Mouse (Mus musculus) embryonic fibroblast, embryonic 13.5 days (primary cell): Measurements from ENCODE around the gene Frat1. TPM values are rescaled to one million over a fixed set of nuclear protein-coding genes. Genes with fewer than 3 reads are reported as not detected.

Experiments used
- H3K27ac ChIP-seq: 2 replicates; pipeline ENCODE4 v1.5.1; 2012; ENCODE audit warnings: low read length, control low read depth, inconsistent platforms; ENCODE audit not compliant: insufficient read depth
- H3K4me1 ChIP-seq: 2 replicates; pipeline ENCODE4 v1.6.1; 2011; ENCODE audit warnings: low read length; ENCODE audit not compliant: control insufficient read depth, insufficient read depth
- H3K4me3 ChIP-seq: 2 replicates; pipeline ENCODE4 v1.5.1; 2011; ENCODE audit warnings: mild to moderate bottlenecking, control low read depth, low read length; ENCODE audit not compliant: insufficient read depth
- CTCF ChIP-seq: IDR thresholded peaks from 2 replicates; pipeline ENCODE4 v1.5.1; 2011; ENCODE audit warnings: mild to moderate bottlenecking, control low read depth, low read length, moderate library complexity, borderline replicate concordance; ENCODE audit not compliant: insufficient read depth
- POLR2A ChIP-seq: IDR thresholded peaks from 2 replicates; pipeline ENCODE4 v1.6.1; 2011; ENCODE audit warnings: low read depth, mild to moderate bottlenecking, control low read depth, low read length, moderate library complexity
- polyA plus RNA-seq: library from polyadenylated mRNA; stranded (reverse); fragments of >200 nt; gene quantifications from 2 replicates; pipeline ENCODE4 v1.2.4, GENCODE M21; 2011; ENCODE audit warnings: low read depth; ENCODE audit not compliant: missing spikeins, insufficient read length

Frat1 gene
- polyA plus RNA-seq, 1 experiment: 0.26 TPM

DNA sequence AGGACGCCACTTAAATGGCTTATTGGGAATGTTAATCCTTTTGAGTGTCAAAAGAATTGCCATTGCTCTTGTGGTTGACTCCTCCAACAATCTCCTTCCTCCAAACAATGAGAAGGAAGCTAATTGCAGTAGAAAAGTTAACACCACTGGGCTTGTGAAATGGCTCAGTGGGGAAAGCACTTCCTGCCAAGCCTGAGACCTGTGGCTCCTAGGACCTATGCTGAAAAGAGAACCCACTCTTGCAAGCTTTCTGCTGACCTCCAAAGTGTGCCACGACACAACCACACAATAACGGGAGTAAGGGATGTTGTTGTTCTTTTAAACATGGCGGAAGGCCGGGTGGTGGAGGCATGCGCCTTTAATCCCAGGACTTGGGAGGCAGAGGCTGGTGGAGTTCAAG, 32.2 kb upstream of the Frat1 start:
- H3K4me1 ChIP-seq: peaks cover 3% of the 10 kb centered on the region; the same call in 1 of the 2 replicates
- no peak for TF ChIP-seq POLR2A
- TF ChIP-seq CTCF: no peak
- H3K27ac ChIP-seq: no peak overlapping the region
- H3K4me3 ChIP-seq: no peak overlapping the region

- H3K27ac ChIP-seq: no peak overlapping the region
- TF ChIP-seq POLR2A (no peak), CTCF (no peak)
- no peak overlapping the region; the same call in 1 of the 2 replicates for H3K4me3 ChIP-seq
Measured at GRCm38 (mm10) chr19:41800451-41800850, 29.3 kb upstream of the Frat1 start.

DNA sequence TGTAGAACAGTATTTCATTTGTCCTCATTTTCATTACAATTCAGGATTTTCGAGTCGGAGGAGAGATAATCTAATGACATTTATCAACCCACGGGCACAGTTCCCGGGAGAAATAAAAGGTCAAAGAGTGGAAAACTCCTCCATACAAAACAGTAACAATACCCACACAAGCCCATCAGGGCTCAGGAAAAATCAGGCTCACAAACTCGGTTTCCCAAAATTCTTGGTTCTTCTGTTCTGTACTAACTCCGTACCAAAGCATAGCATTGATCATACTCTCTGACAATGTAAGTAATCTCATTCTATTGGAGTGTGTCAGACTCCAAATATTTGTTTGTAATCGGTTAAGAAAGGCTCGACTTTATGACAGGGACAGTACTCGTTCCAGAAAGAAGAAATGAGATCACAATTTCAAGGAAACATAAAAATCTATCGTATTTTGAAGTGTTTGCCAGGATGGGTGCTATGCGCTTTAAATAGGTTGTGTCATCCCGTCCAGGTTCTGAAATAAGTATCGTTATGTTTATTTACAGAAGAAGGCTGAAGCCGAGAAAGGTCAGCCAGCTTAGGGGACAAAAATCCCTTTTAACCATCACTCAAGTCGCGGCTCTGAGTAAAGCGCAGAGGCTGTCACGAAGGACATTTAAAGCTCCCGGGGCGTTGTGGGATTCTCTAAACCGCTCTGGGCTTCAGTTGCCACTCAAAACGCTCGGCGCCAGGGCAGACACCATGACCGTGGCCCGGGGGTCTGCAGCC, 28.6 kb upstream of the Frat1 start:
- peak overlapping the region; percentile 81 for H3K4me3 ChIP-seq
- H3K4me1 ChIP-seq: no peaks in the 10 kb centered on the region; the same call in 1 of the 2 replicates
- 0 out of 2 replicates have a peak overlapping the region, but pooled peaks have one; percentile 1 for H3K27ac ChIP-seq
- TF ChIP-seq POLR2A: no peak
- TF ChIP-seq CTCF: no peak

More at GRCm38 (mm10) chr19:41800451-41800850, 29.3 kb upstream of the Frat1 start:
- no peaks in the 10 kb centered on the region; the same call in 1 of the 2 replicates for H3K4me1 ChIP-seq

DNA sequence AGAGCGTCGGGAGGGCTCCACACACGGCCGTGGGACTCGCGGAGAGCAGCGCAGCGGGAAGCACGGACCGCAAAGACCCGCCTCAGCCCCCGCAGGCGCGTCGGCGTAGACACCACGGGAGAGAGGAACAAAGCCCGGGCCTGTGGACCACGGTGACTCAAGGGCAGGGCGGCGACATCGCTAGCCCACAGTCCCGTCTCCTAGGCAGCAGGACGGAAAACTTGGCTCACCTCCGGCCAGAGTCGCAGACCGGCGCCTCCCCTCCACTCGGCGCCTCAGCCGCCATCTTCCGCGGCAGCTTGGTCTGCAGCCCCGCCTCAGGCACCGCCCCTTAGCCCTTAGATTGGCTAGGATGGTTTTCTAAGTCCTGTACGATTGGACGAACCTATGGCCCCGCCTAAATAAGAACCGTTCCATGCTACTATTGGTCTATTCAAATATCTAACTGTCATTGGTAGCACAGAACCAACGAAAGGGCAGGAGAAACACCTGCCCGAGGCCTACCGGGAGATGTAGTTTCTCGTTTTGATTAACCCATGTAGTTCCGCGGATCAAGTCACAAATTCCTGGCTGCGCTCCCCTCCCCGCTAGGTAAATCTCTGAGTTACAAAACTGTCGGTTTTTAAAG, 27.9 kb upstream of the Frat1 start, which contains the start of gene Arhgap19:
Gene Arhgap19, minus strand, starts transcription at position 306 of the 628 bp plus-strand sequence.
- Histone ChIP-seq H3K4me3 (peak within 1 kb of the TSS; percentile 81), H3K27ac (0 out of 2 replicates have a peak within 1 kb of the TSS, but pooled peaks have one; percentile 1), H3K4me1 (no peaks in the 10 kb centered on the region; the same call in 1 of the 2 replicates)
- TF ChIP-seq CTCF: no peak
- TF ChIP-seq POLR2A: peak; percentile 81

- TF ChIP-seq CTCF: no peak
- no peak for TF ChIP-seq POLR2A
- Histone ChIP-seq H3K27ac (no peak overlapping the region), H3K4me3 (no peak overlapping the region), H3K4me1 (no peaks in the 10 kb centered on the region)
Measured at GRCm38 (mm10) chr19:41803322-41803721, 26.4 kb upstream of the Frat1 start.

- H3K4me3 ChIP-seq: no peak overlapping the region
- no peak overlapping the region for H3K27ac ChIP-seq
- TF ChIP-seq POLR2A: no peak
- no peak for TF ChIP-seq CTCF
- H3K4me1 ChIP-seq: no peaks in the 10 kb centered on the region
Measured at GRCm38 (mm10) chr19:41805831-41806230, 23.9 kb upstream of the Frat1 start.

GRCm38 (mm10) chr19:41807497-41807896, 22.3 kb upstream of the Frat1 start:
- Histone ChIP-seq H3K4me1 (no peaks in the 10 kb centered on the region), H3K27ac (no peak overlapping the region), H3K4me3 (no peak overlapping the region)
- no peak for TF ChIP-seq CTCF
- TF ChIP-seq POLR2A: no peak

DNA sequence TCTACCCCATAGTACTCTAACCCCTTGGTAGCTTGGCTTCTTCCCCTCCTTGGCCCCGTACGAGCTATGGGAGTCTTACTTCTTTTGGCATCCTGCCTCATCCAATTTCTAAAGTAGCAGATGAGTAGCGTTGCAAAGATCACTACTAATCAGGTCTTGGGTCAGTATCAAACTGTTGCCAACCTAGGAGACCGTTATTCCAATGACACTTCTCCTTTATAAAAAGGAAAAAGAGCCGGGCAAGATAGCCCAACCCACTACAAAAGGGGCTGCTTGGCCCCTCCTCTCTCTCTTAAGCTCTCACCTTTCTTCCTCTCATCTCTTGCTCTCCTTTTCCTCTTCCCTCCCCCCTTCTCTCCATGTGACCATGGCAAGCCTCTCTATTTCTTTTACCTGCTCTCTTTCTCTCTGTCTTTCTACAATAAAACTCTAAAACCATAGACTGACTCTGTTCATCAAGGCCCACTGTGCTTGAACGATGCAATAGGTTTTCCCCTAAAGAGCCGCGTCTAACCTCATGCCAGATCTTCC, 21.6 kb upstream of the Frat1 start:
- H3K27ac ChIP-seq: no peak overlapping the region
- no peak for TF ChIP-seq POLR2A

GRCm38 (mm10) chr19:41810074-41810473, 19.7 kb upstream of the Frat1 start:
- Histone ChIP-seq H3K27ac (no peak overlapping the region), H3K4me1 (no peaks in the 10 kb centered on the region), H3K4me3 (no peak overlapping the region)
- TF ChIP-seq POLR2A (no peak), CTCF (no peak)

More for the DNA sequence above, 21.6 kb upstream of the Frat1 start:
- H3K4me1 ChIP-seq: no peaks in the 10 kb centered on the region
- no peak overlapping the region for H3K4me3 ChIP-seq
